Mouse (Mus musculus): Measurements from ENCODE around the gene Snx30.

GRCm38 (mm10) chr4:59823470-59823869 is 17.8 kb downstream of the Snx30 start:
- TF ChIP-seq GATA1 (IDR thresholded peaks at IDR 0.05; ENCODE audit: low read length), result no peak
- TF ChIP-seq TAL1 (IDR thresholded peaks at IDR 0.05; ENCODE audit: low read length), result no peak

Measured in erythroblast, embryonic 14.5 days (primary cell).